Mouse (Mus musculus): ENCODE results near the gene Dbi. TPM values are rescaled to one million over a fixed set of nuclear protein-coding genes. Genes with fewer than 3 reads are reported as not detected.

The Dbi gene
- polyA plus RNA-seq, 1 experiment from 2014 or later: 2,342 TPM

DNA sequence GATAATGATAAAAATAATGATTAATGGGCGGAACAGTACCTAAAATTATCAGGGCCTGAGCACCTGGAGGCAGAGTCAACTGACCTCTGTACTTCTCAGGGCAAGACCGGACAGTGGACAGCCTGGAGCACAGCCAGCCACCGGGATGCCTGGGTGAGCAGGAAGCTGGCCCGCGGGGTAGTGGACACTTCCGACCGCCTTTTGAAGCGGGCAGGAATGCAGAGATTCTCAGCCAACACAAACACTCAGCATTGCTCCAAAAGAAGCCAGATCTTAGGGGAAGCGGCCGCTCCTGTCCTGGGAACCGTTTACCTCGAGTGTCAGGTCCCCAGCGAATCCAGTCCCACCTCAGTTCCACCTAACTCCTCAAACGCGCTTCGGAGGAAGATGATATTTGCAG is 48.0 kb downstream of the Dbi start:
- H3K9me3 ChIP-seq (ENCODE audit: low read length): no peaks in the 10 kb centered on the region
- no peaks in the 10 kb centered on the region for H3K36me3 ChIP-seq (replicated peaks; ENCODE audit: insufficient read depth, low read length)
- peak overlapping the region; percentile 52 for H3K4me3 ChIP-seq (ENCODE audit: low read depth, low read length)
- WGBS (ENCODE audit: insufficient replicate concordance): 8% methylated on average over 16 of the region's 16 CpGs
- ATAC-seq (peak; percentile 46), DNase-seq (peak; percentile 76)
- peak overlapping the region; percentile 75 for H3K27ac ChIP-seq (ENCODE audit: low read depth)
- TF ChIP-seq EP300 (IDR thresholded peaks at IDR 0.05; ENCODE audit: low read depth): no peak
- TF ChIP-seq CTCF (IDR thresholded peaks at IDR 0.05; ENCODE audit: low read depth): no peak
- peak overlapping the region; percentile 78 for H3K4me2 ChIP-seq (ENCODE audit: low read depth, low read length)
- no peaks in the 10 kb centered on the region for H3K27me3 ChIP-seq (ENCODE audit: insufficient read depth, low read length)
- H3K4me1 ChIP-seq (ENCODE audit: insufficient read depth): peaks cover 25% of the 10 kb centered on the region
- H3K9ac ChIP-seq (replicated peaks): peak overlapping the region; percentile 62

DNA sequence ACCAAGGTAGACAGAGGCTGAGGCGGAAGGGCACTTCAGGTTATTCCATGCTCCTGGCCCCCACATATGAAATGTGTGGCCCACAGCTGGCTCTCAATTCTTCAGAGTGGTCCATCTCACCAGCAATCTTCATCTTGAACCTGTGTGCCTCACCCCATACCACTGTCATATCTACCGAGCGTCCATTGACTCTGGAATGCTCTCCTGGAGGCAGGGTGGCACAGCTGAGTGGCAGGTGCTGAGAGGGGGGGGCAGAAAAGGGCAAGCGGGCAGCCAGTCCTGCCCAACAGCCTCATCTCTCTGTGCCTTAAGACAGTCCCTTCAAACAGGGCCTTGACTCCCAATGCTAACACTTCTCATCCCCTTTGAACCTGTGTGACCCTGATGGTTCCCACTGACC is 49.7 kb downstream of the Dbi start:
- no peaks in the 10 kb centered on the region for H3K27me3 ChIP-seq (ENCODE audit: insufficient read depth, low read length)
- H3K4me2 ChIP-seq (ENCODE audit: low read depth, low read length): peak overlapping the region; percentile 78
- H3K27ac ChIP-seq (ENCODE audit: low read depth): no peak overlapping the region
- no peak overlapping the region for H3K9ac ChIP-seq (replicated peaks)
- H3K9me3 ChIP-seq (ENCODE audit: low read length): no peaks in the 10 kb centered on the region
- H3K36me3 ChIP-seq (replicated peaks; ENCODE audit: insufficient read depth, low read length): 0 out of 2 replicates have a peak, but pooled peaks cover 7% of the 10 kb centered on the region
- ATAC-seq (no peak), DNase-seq (no peak)
- TF ChIP-seq EP300 (IDR thresholded peaks at IDR 0.05; ENCODE audit: low read depth) (no peak), CTCF (IDR thresholded peaks at IDR 0.05; ENCODE audit: low read depth) (no peak)
- WGBS (ENCODE audit: insufficient replicate concordance): 60% methylated on average over 4 of the region's 4 CpGs
- H3K4me1 ChIP-seq (ENCODE audit: insufficient read depth): peaks cover 29% of the 10 kb centered on the region
- no peak overlapping the region for H3K4me3 ChIP-seq (ENCODE audit: low read depth, low read length)

GRCm38 (mm10) chr1:120070168-120070567 is 50.7 kb downstream of the Dbi start:
- Histone ChIP-seq H3K9me3 (ENCODE audit: low read length) (no peaks in the 10 kb centered on the region), H3K9ac (replicated peaks) (no peak overlapping the region), H3K27me3 (ENCODE audit: insufficient read depth, low read length) (no peaks in the 10 kb centered on the region), H3K4me3 (ENCODE audit: low read depth, low read length) (no peak overlapping the region), H3K27ac (ENCODE audit: low read depth) (peak overlapping the region; percentile 55; the same call in 1 of the 2 replicates), H3K36me3 (replicated peaks; ENCODE audit: insufficient read depth, low read length) (0 out of 2 replicates have a peak, but pooled peaks cover 7% of the 10 kb centered on the region), H3K4me1 (ENCODE audit: insufficient read depth) (peaks cover 30% of the 10 kb centered on the region), H3K4me2 (ENCODE audit: low read depth, low read length) (peak overlapping the region; percentile 0; the same call in 1 of the 2 replicates)
- WGBS (ENCODE audit: insufficient replicate concordance): 69% methylated on average over 6 of the region's 6 CpGs
- TF ChIP-seq EP300 (IDR thresholded peaks at IDR 0.05; ENCODE audit: low read depth): no peak
- TF ChIP-seq CTCF (IDR thresholded peaks at IDR 0.05; ENCODE audit: low read depth): no peak
- ATAC-seq (no peak), DNase-seq (no peak)

GRCm38 (mm10) chr1:120069120-120069519 is 51.8 kb downstream of the Dbi start:
- Histone ChIP-seq H3K9ac (replicated peaks) (no peak overlapping the region), H3K4me2 (ENCODE audit: low read depth, low read length) (no peak overlapping the region), H3K27me3 (ENCODE audit: insufficient read depth, low read length) (no peaks in the 10 kb centered on the region), H3K4me3 (ENCODE audit: low read depth, low read length) (no peak overlapping the region), H3K9me3 (ENCODE audit: low read length) (no peaks in the 10 kb centered on the region), H3K27ac (ENCODE audit: low read depth) (0 out of 2 replicates have a peak overlapping the region, but pooled peaks have one; percentile 11), H3K4me1 (ENCODE audit: insufficient read depth) (peaks cover 29% of the 10 kb centered on the region), H3K36me3 (replicated peaks; ENCODE audit: insufficient read depth, low read length) (0 out of 2 replicates have a peak, but pooled peaks cover 7% of the 10 kb centered on the region)
- ATAC-seq (no peak), DNase-seq (no peak)
- 74% methylated on average over 5 of the region's 5 CpGs for WGBS (ENCODE audit: insufficient replicate concordance)
- no peak for TF ChIP-seq CTCF (IDR thresholded peaks at IDR 0.05; ENCODE audit: low read depth)
- TF ChIP-seq EP300 (IDR thresholded peaks at IDR 0.05; ENCODE audit: low read depth): no peak

- 0 out of 2 replicates have a peak, but pooled peaks cover 7% of the 10 kb centered on the region for H3K36me3 ChIP-seq (replicated peaks; ENCODE audit: insufficient read depth, low read length)
- H3K4me3 ChIP-seq (ENCODE audit: low read depth, low read length): no peak overlapping the region
- H3K9me3 ChIP-seq (ENCODE audit: low read length): no peaks in the 10 kb centered on the region
- H3K4me2 ChIP-seq (ENCODE audit: low read depth, low read length): no peak overlapping the region
- H3K27me3 ChIP-seq (ENCODE audit: insufficient read depth, low read length): no peaks in the 10 kb centered on the region
- H3K27ac ChIP-seq (ENCODE audit: low read depth): peak overlapping the region; percentile 80
- ATAC-seq (peak; percentile 4; the same call in 1 of the 2 replicates), DNase-seq (no peak)
- WGBS (ENCODE audit: insufficient replicate concordance): 48% methylated on average over 3 of the region's 3 CpGs
- TF ChIP-seq CTCF (IDR thresholded peaks at IDR 0.05; ENCODE audit: low read depth) (no peak), EP300 (IDR thresholded peaks at IDR 0.05; ENCODE audit: low read depth) (no peak)
- H3K4me1 ChIP-seq (ENCODE audit: insufficient read depth): peaks cover 26% of the 10 kb centered on the region
- no peak overlapping the region for H3K9ac ChIP-seq (replicated peaks)
Measured at GRCm38 (mm10) chr1:120066625-120067024, 54.3 kb downstream of the Dbi start.

DNA sequence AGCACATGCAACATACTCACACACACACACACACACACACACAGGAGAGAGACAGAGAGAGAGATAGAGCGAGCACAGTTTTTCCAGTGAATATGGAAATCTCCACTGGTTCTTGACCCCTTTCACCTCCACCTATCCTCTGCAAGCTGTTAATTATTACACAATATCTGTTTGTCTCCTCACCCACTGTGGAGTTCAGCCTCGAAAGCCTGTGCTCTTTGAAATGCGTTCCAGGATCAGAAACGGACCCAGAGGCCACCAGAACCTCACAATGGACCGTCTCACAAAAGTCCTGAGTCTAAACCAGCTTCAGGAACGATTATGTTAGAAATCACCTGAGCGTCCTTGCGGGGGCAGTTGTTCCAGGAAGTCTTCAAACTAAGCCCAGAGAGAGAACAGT is 54.7 kb downstream of the Dbi start:
- DNase-seq: no peak
- TF ChIP-seq CTCF (IDR thresholded peaks at IDR 0.05; ENCODE audit: low read depth) (no peak), EP300 (IDR thresholded peaks at IDR 0.05; ENCODE audit: low read depth) (no peak)

More for the DNA sequence above, 54.7 kb downstream of the Dbi start:
- peak overlapping the region; percentile 80 for H3K27ac ChIP-seq (ENCODE audit: low read depth)
- WGBS (ENCODE audit: insufficient replicate concordance): 55% methylated on average over 8 of the region's 8 CpGs
- H3K27me3 ChIP-seq (ENCODE audit: insufficient read depth, low read length): no peaks in the 10 kb centered on the region
- no peak overlapping the region for H3K9ac ChIP-seq (replicated peaks)
- no peak overlapping the region for H3K4me2 ChIP-seq (ENCODE audit: low read depth, low read length)
- no peak overlapping the region for H3K4me3 ChIP-seq (ENCODE audit: low read depth, low read length)
- peak; percentile 82 for ATAC-seq
- 0 out of 2 replicates have a peak, but pooled peaks cover 7% of the 10 kb centered on the region for H3K36me3 ChIP-seq (replicated peaks; ENCODE audit: insufficient read depth, low read length)
- peaks cover 23% of the 10 kb centered on the region for H3K4me1 ChIP-seq (ENCODE audit: insufficient read depth)
- H3K9me3 ChIP-seq (ENCODE audit: low read length): no peaks in the 10 kb centered on the region
